Mouse (Mus musculus): ENCODE measurements around the gene Snx5. TPM values are rescaled to one million over a fixed set of nuclear protein-coding genes. Genes with fewer than 3 reads are reported as not detected.

Snx5 gene
- total and polyA plus RNA-seq, 3 experiments = 136 to 835 (median 213) TPM

DNA sequence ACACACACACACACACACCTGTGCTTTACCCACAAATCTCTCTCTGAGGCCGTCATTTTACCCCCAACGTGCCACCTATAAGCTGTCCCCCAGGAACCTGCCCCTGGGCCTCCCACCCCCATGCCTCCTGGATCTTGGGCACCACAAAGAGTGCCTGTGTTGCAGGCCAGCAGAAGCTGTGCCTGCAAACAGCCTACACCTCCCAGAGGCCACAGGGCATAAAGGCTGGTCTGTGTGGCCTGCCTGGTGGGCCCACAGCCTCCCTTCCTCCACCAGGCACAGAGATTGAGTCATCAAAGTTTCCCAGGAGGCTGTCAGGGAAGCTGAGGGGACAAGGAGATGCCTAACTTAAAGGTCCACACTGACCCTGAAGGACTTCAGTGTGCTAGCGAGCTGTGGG is 68.1 kb downstream of the Snx5 start:
- no peak for DNase-seq (ENCODE audit: low read depth, low spot score)
- TF ChIP-seq UBTF (IDR thresholded peaks at IDR 0.05; ENCODE audit: borderline replicate concordance, insufficient read depth, low read depth, low read length) = no peak
- TF ChIP-seq GATA1 (IDR thresholded peaks at IDR 0.05; ENCODE audit: low read depth, low read length) = no peak
- TF ChIP-seq ETS1 (IDR thresholded peaks at IDR 0.05; ENCODE audit: low read depth, low read length) = no peak
- no peak for TF ChIP-seq MYB (IDR thresholded peaks at IDR 0.05; ENCODE audit: low read depth, low read length)
- no peak for TF ChIP-seq EP300 (IDR thresholded peaks at IDR 0.05; ENCODE audit: low read depth in 1 of 2, low read length in 2 of 2)
- no peak overlapping the region for H3K4me3 ChIP-seq (ENCODE audit: control insufficient read depth in 1 of 2, insufficient read depth in 1 of 2, low read depth in 2 of 2, low read length in 2 of 2)
- H3K27ac ChIP-seq (ENCODE audit: control insufficient read depth, low read depth, low read length) = no peak overlapping the region
- no peaks in the 10 kb centered on the region for H3K9me3 ChIP-seq (replicated peaks; ENCODE audit: insufficient read depth, low read length)
- no peak overlapping the region for H3K9ac ChIP-seq (ENCODE audit: control insufficient read depth, low read depth, low read length, poor library complexity, severe bottlenecking)
- no peaks in the 10 kb centered on the region; the same call in 1 of the 2 replicates for H3K79me2 ChIP-seq (ENCODE audit: control insufficient read depth, insufficient read depth, low read length, poor library complexity)
- peaks cover 0 to 5% of the 10 kb centered on the region in 2 experiments; a peak in 2 of 4 replicates for H3K36me3 ChIP-seq (ENCODE audit: control insufficient read depth in 1 of 2, insufficient read depth in 2 of 2, low read length in 2 of 2)
- H3K27me3 ChIP-seq (ENCODE audit: control insufficient read depth in 1 of 2, insufficient read depth in 2 of 2, low read length in 2 of 2) = 0 out of 4 replicates have a peak, but pooled peaks cover 0 to 2% of the 10 kb centered on the region in 2 experiments
- H3K4me1 ChIP-seq (ENCODE audit: control insufficient read depth in 1 of 2, insufficient read depth in 2 of 2, low read length in 2 of 2) = peaks cover 3 to 7% of the 10 kb centered on the region in 2 experiments

DNA sequence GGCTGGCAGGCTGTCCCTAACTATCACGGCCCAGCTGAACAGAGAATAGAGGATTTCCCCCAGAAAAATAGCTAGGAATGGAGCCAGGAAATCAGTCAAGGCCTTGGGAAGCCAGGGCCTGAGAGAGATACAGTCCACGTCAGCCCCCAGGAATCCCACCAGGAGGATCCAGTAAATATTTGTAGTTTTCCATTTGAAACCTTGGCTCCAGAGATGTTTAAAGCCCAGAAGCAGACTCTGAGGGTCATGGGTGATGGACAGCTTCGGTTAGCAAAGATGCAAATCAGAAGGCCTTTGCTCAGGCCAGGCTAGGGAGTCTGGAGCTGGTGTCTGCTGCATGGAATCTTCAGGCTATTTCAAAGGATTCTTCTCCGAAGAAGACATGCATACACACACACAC is 68.6 kb downstream of the Snx5 start:
- H3K9ac ChIP-seq (ENCODE audit: control insufficient read depth, low read depth, low read length, poor library complexity, severe bottlenecking) = no peak overlapping the region
- peaks cover 3 to 11% of the 10 kb centered on the region in 2 experiments for H3K4me1 ChIP-seq (ENCODE audit: control insufficient read depth in 1 of 2, insufficient read depth in 2 of 2, low read length in 2 of 2)
- H3K36me3 ChIP-seq (ENCODE audit: control insufficient read depth in 1 of 2, insufficient read depth in 2 of 2, low read length in 2 of 2) = peaks cover 0 to 9% of the 10 kb centered on the region in 2 experiments; a peak in 2 of 4 replicates
- no peak for DNase-seq (ENCODE audit: low read depth, low spot score)
- no peak overlapping the region for H3K4me3 ChIP-seq (ENCODE audit: control insufficient read depth in 1 of 2, insufficient read depth in 1 of 2, low read depth in 2 of 2, low read length in 2 of 2)
- H3K27me3 ChIP-seq (ENCODE audit: control insufficient read depth in 1 of 2, insufficient read depth in 2 of 2, low read length in 2 of 2) = 0 out of 4 replicates have a peak, but pooled peaks cover 0 to 2% of the 10 kb centered on the region in 2 experiments
- TF ChIP-seq MAFK (IDR thresholded peaks at IDR 0.05; ENCODE audit: borderline replicate concordance, low read depth, low read length) (no peak), MEF2A (IDR thresholded peaks at IDR 0.05; ENCODE audit: extremely low read depth, insufficient replicate concordance, low read depth, low read length, poor library complexity, severe bottlenecking) (no peak), POLR2AphosphoS2 (IDR thresholded peaks at IDR 0.05; ENCODE audit: low read length) (no peak), MAZ (IDR thresholded peaks at IDR 0.05; ENCODE audit: low read depth, low read length) (no peak), MYC (IDR thresholded peaks at IDR 0.05; ENCODE audit: low read depth, low read length) (no peak), SIN3A (IDR thresholded peaks at IDR 0.05; ENCODE audit: low read length) (no peak), RAD21 (IDR thresholded peaks at IDR 0.05; ENCODE audit: low read depth, low read length) (no peak), E2F4 (IDR thresholded peaks at IDR 0.05; ENCODE audit: borderline replicate concordance, low read depth, low read length) (no peak), TBP (IDR thresholded peaks at IDR 0.05; ENCODE audit: low read depth, low read length) (no peak), NRF1 (IDR thresholded peaks at IDR 0.05; ENCODE audit: insufficient read depth, low read depth, low read length, poor library complexity, severe bottlenecking) (no peak), GABPA (IDR thresholded peaks at IDR 0.05; ENCODE audit: low read depth, low read length) (no peak), TAL1 (IDR thresholded peaks at IDR 0.05; ENCODE audit: low read length) (no peak)
- no peaks in the 10 kb centered on the region; the same call in 1 of the 2 replicates for H3K79me2 ChIP-seq (ENCODE audit: control insufficient read depth, insufficient read depth, low read length, poor library complexity)
- no peaks in the 10 kb centered on the region for H3K9me3 ChIP-seq (replicated peaks; ENCODE audit: insufficient read depth, low read length)
- H3K27ac ChIP-seq (ENCODE audit: control insufficient read depth, low read depth, low read length) = no peak overlapping the region

Other genes with a start within 250 kb of the Snx5 start
- gene Banf2, start 237.8 kb downstream of the Snx5 start, total RNA-seq (2012; rRNA removed) = not detected in 2 replicates
- gene Banf2, start 237.8 kb downstream of the Snx5 start, polyA plus RNA-seq (2012; ENCODE audit: insufficient read depth in 1 of 2, insufficient read length in 2 of 2, low read depth in 1 of 2, low replicate concordance in 2 of 2, missing spikeins in 1 of 2) = not detected
- gene Mgme1, start 243 bp downstream of the Snx5 start, total RNA-seq (2012; rRNA removed) = 14.1 and 16.8 TPM in 2 replicates
- gene Mgme1, start 243 bp downstream of the Snx5 start, polyA plus RNA-seq (2012; ENCODE audit: insufficient read depth in 1 of 2, insufficient read length in 2 of 2, low read depth in 1 of 2, low replicate concordance in 2 of 2, missing spikeins in 1 of 2) = 10 to 100 TPM in 1 of 2 experiments, not detected in 1; 20.3 TPM
- not detected in 2 replicates for gene Ovol2, start 61.2 kb upstream of the Snx5 start, total RNA-seq (2012; rRNA removed)
- gene Ovol2, start 61.2 kb upstream of the Snx5 start, polyA plus RNA-seq (2012; ENCODE audit: insufficient read depth in 1 of 2, insufficient read length in 2 of 2, low read depth in 1 of 2, low replicate concordance in 2 of 2, missing spikeins in 1 of 2) = not detected
- gene Kat14, start 98.1 kb upstream of the Snx5 start, total RNA-seq (2012; rRNA removed) = 24.6 and 25.9 TPM in 2 replicates
- 10 to 100 TPM in 1 of 2 experiments, not detected in 1; 52.9 TPM for gene Kat14, start 98.1 kb upstream of the Snx5 start, polyA plus RNA-seq (2012; ENCODE audit: insufficient read depth in 1 of 2, insufficient read length in 2 of 2, low read depth in 1 of 2, low replicate concordance in 2 of 2, missing spikeins in 1 of 2)
- gene Pet117, start 98.1 kb upstream of the Snx5 start, total RNA-seq (2012; rRNA removed) = not detected in 2 replicates
- gene Pet117, start 98.1 kb upstream of the Snx5 start, polyA plus RNA-seq (2012; ENCODE audit: insufficient read depth in 1 of 2, insufficient read length in 2 of 2, low read depth in 1 of 2, low replicate concordance in 2 of 2, missing spikeins in 1 of 2) = not detected